Mouse (Mus musculus) adipose tissue, adult 10 weeks (tissue): ENCODE results near the gene Rcn3. TPM values are rescaled to one million over a fixed set of nuclear protein-coding genes. Genes with fewer than 3 reads are reported as not detected.

Experiments used
- polyA plus RNA-seq: library from polyadenylated mRNA; stranded (reverse); fragments of 350-450 nt; fragmentation: Illumina TruSeq; extraction: RNeasy Lipid Tissue Mini Kit (QIAGEN cat#74804); gene quantifications from one replicate; pipeline ENCODE4 v1.2.3, GENCODE M21; 2014; ENCODE audit warnings: low read depth, low replicate concordance

Gene Rcn3
- 67.3 TPM for polyA plus RNA-seq

GRCm38 (mm10) chr7:45092048-45092447, at the start of gene Rcn3:
Gene Rcn3, minus strand, starts transcription at chr7:45092221.

GRCm38 (mm10) chr7:45135993-45136567, 44.1 kb upstream of the Rcn3 start, which contains the start of the genes Gm45713 and Flt3l:
Gene Gm45713, minus strand, starts transcription at chr7:45136231.
Gene Flt3l, minus strand, starts transcription at chr7:45136432.

GRCm38 (mm10) chr7:45128624-45129246, 36.7 kb upstream of the Rcn3 start, which contains the start of gene Rpl13a:
Gene Rpl13a, minus strand, starts transcription at chr7:45128761.

DNA sequence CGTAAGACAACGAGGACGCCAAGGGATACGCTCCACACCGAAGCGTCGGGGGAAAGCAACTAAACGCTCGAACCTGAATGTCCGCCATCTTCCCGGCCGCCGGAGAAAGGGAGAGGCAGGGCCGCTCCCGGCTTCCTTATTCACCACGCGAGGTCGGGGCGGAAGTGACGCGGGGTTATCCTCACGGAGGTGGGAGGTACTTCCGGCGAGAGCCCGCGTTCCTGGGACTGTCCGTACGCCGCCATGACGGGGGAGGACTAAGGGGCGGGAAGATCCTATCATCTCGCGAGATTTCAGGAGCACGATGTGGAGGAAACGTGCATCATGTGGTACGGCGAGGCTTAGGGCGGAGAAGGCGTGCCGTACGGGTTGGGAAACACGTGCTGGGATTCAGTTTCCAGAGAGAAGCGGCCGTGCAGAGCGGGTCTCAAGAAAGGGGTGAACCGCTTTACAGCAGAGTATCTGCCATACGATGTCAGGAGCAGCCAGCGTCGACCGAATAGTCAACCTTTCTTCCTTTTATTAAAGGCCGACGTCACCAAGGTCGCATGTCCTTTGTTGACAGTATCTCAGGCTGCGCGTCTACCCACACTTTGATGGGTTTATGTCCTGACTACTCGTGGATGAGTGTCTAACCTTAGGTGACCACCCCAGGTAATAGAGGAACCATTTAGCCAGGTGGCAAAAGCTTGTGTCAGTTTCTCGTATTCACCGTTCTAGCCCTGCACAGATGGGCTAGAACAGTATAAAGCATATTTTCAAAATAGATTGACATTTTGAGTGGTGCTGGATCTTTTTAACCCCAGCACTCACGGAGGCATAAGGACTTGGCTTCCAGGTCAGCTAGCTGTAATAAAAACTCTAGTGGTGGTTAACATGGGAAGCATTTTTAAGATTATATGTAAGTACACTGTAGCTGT, 32.5 kb upstream of the Rcn3 start, which contains the start of gene Rps11:
Gene Rps11 (minus strand): TSS at position 216 of the 920 bp plus-strand sequence.

GRCm38 (mm10) chr7:45103652-45104180, 11.7 kb upstream of the Rcn3 start, which contains the start of gene Fcgrt:
Gene Fcgrt, minus strand, starts transcription at chr7:45103851.

DNA sequence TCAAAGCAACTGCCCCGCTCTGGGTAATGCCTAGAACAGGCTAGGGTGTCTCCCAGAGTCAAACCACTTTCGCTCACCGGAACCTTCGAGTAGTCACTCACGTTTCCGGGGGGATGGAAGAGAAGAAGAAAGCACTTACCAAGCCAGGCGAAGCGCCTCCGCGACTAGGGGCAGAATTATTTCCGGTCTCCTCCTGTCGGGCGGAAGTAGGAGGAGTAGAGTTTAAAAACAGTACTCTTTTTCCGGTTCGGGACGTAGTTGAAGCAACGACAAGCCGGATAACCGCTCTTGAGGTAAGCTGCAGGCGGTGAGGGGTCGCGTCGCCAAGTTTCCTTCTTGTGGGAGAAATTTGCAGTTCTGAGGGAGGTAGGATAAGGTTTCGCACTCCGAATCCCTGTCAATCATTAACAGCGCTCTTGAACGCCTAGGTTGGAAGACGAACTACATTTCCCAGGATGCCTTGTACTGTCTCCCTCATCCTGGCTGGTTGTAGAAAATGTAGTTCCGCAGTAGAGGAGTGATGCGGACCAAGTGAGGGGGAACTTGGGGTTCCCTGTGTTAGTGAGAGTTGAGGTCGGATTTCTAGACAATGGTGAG, 29.7 kb downstream of the Rcn3 start, which contains the start of the genes Nosip and Prrg2:
Gene Nosip (plus strand): TSS at position 191 of the 597 bp plus-strand sequence.
Gene Prrg2 (minus strand): TSS at position 439 of the 597 bp plus-strand sequence.

DNA sequence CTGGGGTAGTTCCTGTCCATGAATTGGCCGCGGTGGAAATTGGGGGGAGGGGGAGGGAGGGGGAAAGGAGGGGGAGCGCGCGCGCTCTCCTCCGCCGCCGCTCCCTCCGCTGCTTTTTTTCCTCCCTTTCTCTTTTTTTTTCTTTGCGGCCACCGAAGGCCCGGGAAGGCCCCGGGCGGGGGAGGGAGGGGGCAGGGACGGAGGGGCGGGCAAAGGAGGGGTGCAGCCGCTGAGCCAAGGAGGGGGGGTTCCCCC, 39.2 kb downstream of the Rcn3 start, which contains the start of gene Prr12:
Gene Prr12 (minus strand): TSS at position 20 of the 255 bp plus-strand sequence.

Other genes with a start within 250 kb of the Rcn3 start
- gene Akt1s1, start 243.2 kb downstream of the Rcn3 start, polyA plus RNA-seq, result 54.3 TPM
- gene Tbc1d17, start 243.1 kb downstream of the Rcn3 start, polyA plus RNA-seq, result 65.2 TPM
- gene Pnkp, start 235.1 kb downstream of the Rcn3 start, polyA plus RNA-seq, result 30.0 TPM
- 146 TPM for gene Ptov1, start 222.4 kb downstream of the Rcn3 start, polyA plus RNA-seq
- gene Med25, start 199.5 kb downstream of the Rcn3 start, polyA plus RNA-seq, result 66.0 TPM
- 22.8 TPM for gene Fuz, start 196.1 kb downstream of the Rcn3 start, polyA plus RNA-seq
- gene Ap2a1, start 162.7 kb downstream of the Rcn3 start, polyA plus RNA-seq, result 62.5 TPM
- gene Tsks, start 149.0 kb downstream of the Rcn3 start, polyA plus RNA-seq, result 12.6 TPM
- 8.7 TPM for gene Cpt1c, start 117.4 kb downstream of the Rcn3 start, polyA plus RNA-seq
- 132 TPM for gene Prmt1, start 105.7 kb downstream of the Rcn3 start, polyA plus RNA-seq
- gene Irf3, start 94.6 kb downstream of the Rcn3 start, polyA plus RNA-seq, result 87.2 TPM
- gene Bcl2l12, start 93.5 kb downstream of the Rcn3 start, polyA plus RNA-seq, result 18.5 TPM
- gene Scaf1, start 75.9 kb downstream of the Rcn3 start, polyA plus RNA-seq, result 57.7 TPM
- gene Rras, start 74.3 kb downstream of the Rcn3 start, polyA plus RNA-seq, result 131 TPM
- gene Prr12, start 39.3 kb downstream of the Rcn3 start, polyA plus RNA-seq, result 15.7 TPM
- 43.3 TPM for gene Nosip, start 29.8 kb downstream of the Rcn3 start, polyA plus RNA-seq
- gene Prrg2, start 29.5 kb downstream of the Rcn3 start, polyA plus RNA-seq, result 40.3 TPM
- gene Fcgrt, start 11.6 kb upstream of the Rcn3 start, polyA plus RNA-seq, result 149 TPM
- 1,035 TPM for gene Rps11, start 32.2 kb upstream of the Rcn3 start, polyA plus RNA-seq
- gene Rpl13a, start 36.5 kb upstream of the Rcn3 start, polyA plus RNA-seq, result 2,139 TPM
- gene Gm45713, start 44.0 kb upstream of the Rcn3 start, polyA plus RNA-seq, result not detected
- gene Flt3l, start 44.2 kb upstream of the Rcn3 start, polyA plus RNA-seq, result 23.0 TPM
- gene Pih1d1, start 62.1 kb upstream of the Rcn3 start, polyA plus RNA-seq, result 44.6 TPM
- 22.5 TPM for gene Aldh16a1, start 62.4 kb upstream of the Rcn3 start, polyA plus RNA-seq
- gene Slc17a7, start 71.7 kb upstream of the Rcn3 start, polyA plus RNA-seq, result 0.97 TPM
- not detected for gene Gfy, start 87.3 kb upstream of the Rcn3 start, polyA plus RNA-seq
- not detected for gene Pth2, start 88.8 kb upstream of the Rcn3 start, polyA plus RNA-seq
- gene Ccdc155, start 112.7 kb upstream of the Rcn3 start, polyA plus RNA-seq, result 1.5 TPM
- gene Dkkl1, start 119.9 kb upstream of the Rcn3 start, polyA plus RNA-seq, result 37.0 TPM
- 17.0 TPM for gene Tead2, start 123.5 kb upstream of the Rcn3 start, polyA plus RNA-seq
- gene Cd37, start 146.9 kb upstream of the Rcn3 start, polyA plus RNA-seq, result 13.6 TPM
- 1.4 TPM for gene Slc6a16, start 148.9 kb upstream of the Rcn3 start, polyA plus RNA-seq
- gene Slc6a21, start 185.3 kb upstream of the Rcn3 start, polyA plus RNA-seq, result 9.4 TPM
- 41.0 TPM for gene Trpm4, start 241.6 kb upstream of the Rcn3 start, polyA plus RNA-seq
- 0.65 TPM for gene Hrc, start 243.1 kb upstream of the Rcn3 start, polyA plus RNA-seq